Mouse (Mus musculus) lung, postnatal 0 days (tissue): ENCODE measurements around the gene Stard3.

Source experiments
- CTCF ChIP-seq: IDR thresholded peaks from 2 replicates; pipeline ENCODE4 v1.5.1; 2016; ENCODE audit warnings: antibody characterized with exemption, mild to moderate bottlenecking
- EP300 ChIP-seq: IDR thresholded peaks from 2 replicates; pipeline ENCODE4 v1.6.1; 2016; ENCODE audit warnings: antibody characterized with exemption, mild to moderate bottlenecking, control low read depth

- no peak for TF ChIP-seq CTCF
- no peak for TF ChIP-seq EP300
Observed at GRCm38 (mm10) chr11:98387056-98387577, 28.9 kb downstream of the Stard3 start.
